In the genomic region with DNA sequence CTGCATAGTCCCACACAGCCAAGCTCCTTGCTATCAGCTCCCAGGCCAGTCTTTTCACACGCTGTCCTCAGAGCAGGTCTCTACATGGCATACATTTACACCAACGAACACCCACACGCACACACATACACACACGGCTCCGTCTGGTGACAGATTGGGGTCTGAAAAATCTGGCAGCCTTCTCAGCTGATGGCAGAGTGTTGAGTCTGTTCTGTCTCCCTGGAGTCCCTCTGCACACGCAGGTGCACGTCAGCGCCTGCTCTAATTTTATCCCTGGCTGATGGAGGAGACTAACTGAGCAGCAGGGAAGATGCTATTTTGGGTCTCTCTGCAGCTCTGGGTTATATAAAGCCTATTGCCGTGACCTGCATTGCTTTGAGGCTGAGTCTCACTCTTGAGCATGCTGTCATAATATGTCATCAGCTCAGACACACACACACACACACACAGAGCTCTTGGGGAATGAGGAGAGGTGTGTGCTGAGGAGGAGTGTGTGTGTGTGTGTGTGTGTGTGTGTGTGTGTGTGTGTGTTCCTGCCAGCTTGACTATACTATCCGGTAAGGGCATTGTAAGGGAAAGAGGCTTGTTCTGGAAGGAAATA, we compare ENCODE assay signal across 8 mouse cellular contexts. TPM values are rescaled to one million over a fixed set of nuclear protein-coding genes. Genes with fewer than 3 reads are reported as not detected.
A peak's percentile ranks its signal among the peaks of the same experiment; 100 is the strongest.
DNase-seq lines count a peak whose midpoint lies in the region; ATAC-seq lines count a peak whose summit lies in the region.

No protein-coding gene starts in this region.

- peak; percentile 38 for DNase-seq in lung, postnatal 10 days
- no peak for DNase-seq in lung, postnatal 25 days (ENCODE audit: low spot score)
- DNase-seq in heart, postnatal 10 days, result peak; percentile 82 to 84
- DNase-seq in left cerebral cortex, postnatal 10 days (ENCODE audit: extremely low spot score in 1 of 2, low spot score in 2 of 2), result peak; percentile 73 to 90
- peak; percentile 78 for DNase-seq in right cerebral cortex, postnatal 4 days
- no peak for DNase-seq in thymus, adult 18-20 months
- no peak for DNase-seq in spleen, postnatal 36 days (ENCODE audit: low spot score in 2 of 2)

- H3K9me3 ChIP-seq in forebrain, embryonic 15.5 days, result no peaks in the 10 kb centered on the region

- no peaks in the 10 kb centered on the region for H3K27me3 ChIP-seq in forebrain, embryonic 15.5 days

- intact Hi-C loops in heart, postnatal 10 days (cut with DNase I), result loop anchor here (2.0 to 5.0 kb wide), 2 partner anchors 49 to 51 kb away; no protein-coding TSS in a partner anchor
- intact Hi-C loops in left cerebral cortex, postnatal 10 days (cut with DNase I), result no loop called here

- peak overlapping the region; percentile 83 for H3K27ac ChIP-seq in forebrain, embryonic 15.5 days (replicated peaks)

- no peak overlapping the region; the same call in 1 of the 2 replicates for H3K4me3 ChIP-seq in forebrain, embryonic 15.5 days

- ATAC-seq in forebrain, embryonic 15.5 days (replicated peaks), result peak; percentile 91

- H3K4me1 ChIP-seq in forebrain, embryonic 15.5 days, result peaks cover 36% of the 10 kb centered on the region

- no peaks in the 10 kb centered on the region for H3K36me3 ChIP-seq in forebrain, embryonic 15.5 days

- H3K4me2 ChIP-seq in forebrain, embryonic 15.5 days (replicated peaks), result peak overlapping the region; percentile 24

- 22% methylated on average over 10 of the region's 10 CpGs for WGBS in forebrain, embryonic 15.5 days

- H3K9ac ChIP-seq in forebrain, embryonic 15.5 days (replicated peaks), result no peak overlapping the region

RNA-seq across cellular contexts. Expression of gene Fos, which starts 37.6 kb away (rescaled TPM):
- 1.6 and 2.2 TPM in 2 replicates for polyA plus RNA-seq in forebrain, embryonic 15.5 days (2015; fragmentation: Nextera tagmentation; extraction: Ambion mirVana)
- 1 to 10 TPM; 1.8 to 3.3 TPM for total RNA-seq in heart, postnatal 10 days (2021)
- total RNA-seq in left cerebral cortex, postnatal 10 days (2021), result 10 to 100 TPM; 11.0 to 14.8 TPM

Comparison
In these comparisons a context has a peak if more than half of its experiments do, and no peak if none do; other contexts are left out.
1. DNase-seq: peak in lung, postnatal 10 days (single experiment), heart, postnatal 10 days (2 of 2), left cerebral cortex, postnatal 10 days (2 of 2) and right cerebral cortex, postnatal 4 days (single experiment); none in lung, postnatal 25 days (single experiment), thymus, adult 18-20 months (0 of 2) and spleen, postnatal 36 days (0 of 2).